Mouse (Mus musculus): ENCODE results near the gene Bach2.

Gene Bach2

DNA sequence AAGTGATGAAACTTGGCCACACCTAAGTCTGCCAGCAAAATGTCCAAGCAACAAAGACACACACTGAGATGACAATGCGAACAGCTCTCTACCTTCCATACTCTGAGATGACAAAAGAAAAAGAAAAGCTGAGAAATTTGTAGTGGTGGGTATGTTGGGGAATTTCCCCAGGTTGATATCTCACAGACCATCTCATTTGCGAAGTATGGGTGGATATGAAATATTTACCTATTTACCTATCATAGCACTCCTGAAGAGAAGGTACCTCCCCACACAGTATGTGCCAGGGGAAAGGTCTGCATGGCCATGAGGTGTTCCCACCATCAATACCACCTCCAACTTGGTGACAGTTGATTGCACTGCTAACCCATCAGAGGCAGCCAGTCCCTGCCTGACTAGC is 13.4 kb upstream of the Bach2 start:
- no peak for DNase-seq (ENCODE audit: low spot score)

DNA sequence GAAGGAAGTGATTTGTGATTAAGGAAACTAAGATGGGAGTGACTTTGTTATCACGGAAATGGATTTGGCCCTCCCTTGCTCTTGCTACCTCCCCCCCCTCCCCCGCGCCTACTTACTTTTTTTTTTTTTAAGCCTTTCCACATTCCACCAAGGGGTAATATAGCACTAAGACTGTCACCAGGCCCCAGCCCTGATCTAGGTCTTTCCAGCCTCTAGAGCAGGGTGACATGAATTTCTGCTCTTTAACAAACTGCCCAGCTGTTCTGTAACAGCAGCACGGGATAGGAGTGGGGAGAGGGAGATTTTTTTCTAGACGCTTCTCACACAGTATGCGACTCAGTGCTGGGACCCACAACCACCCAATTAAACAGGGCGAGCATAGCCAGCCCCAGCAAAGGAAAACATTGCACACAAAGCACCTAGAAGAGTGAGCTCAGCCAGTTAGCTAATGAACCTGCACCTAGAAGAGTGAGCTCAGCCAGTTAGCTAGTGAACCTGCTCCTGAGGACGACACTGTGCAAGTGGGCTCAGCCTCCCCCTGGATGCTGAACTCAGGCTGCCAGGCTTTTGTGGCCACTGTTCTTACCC is 10.5 kb upstream of the Bach2 start:
- DNase-seq (ENCODE audit: low spot score): no peak

- no peak for DNase-seq (ENCODE audit: low spot score)
Measured at GRCm38 (mm10) chr4:32229266-32229665, 9.3 kb upstream of the Bach2 start.

DNA sequence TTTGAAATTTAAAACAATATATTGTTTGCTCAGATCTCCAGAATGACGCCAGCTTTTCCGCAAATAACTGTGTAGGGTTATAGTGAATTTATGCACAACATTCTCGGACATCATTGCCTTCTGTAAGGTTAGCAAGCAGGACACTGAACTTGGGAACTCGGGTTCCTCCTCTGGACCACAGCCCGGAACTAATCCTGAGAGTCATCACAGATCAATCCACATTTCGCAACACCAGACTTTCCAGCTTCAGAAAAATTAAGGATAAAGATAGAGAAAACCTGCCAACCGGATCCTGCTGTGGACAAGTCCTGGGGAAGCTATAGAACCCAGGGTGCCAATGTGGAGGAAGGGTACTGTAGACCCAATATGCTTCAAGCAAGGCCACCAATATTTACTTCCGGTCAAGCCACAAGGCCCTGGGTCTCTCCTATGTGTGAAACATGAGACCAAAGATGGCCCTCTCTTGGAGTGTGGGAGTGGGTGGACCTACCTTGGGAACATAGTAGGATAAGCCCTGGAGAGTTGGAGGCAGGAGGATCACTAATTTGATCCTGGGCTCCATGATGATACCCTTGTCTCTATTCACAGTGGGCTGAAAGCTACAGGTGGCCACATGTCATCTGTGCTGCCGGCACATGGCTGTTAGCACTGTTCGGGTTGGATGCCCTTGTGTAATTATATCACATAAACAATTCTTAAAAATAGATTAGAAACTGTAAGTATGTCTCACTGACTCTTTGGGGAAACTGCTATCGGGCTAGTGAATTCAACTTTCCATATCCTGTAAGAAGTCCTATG is 7.1 kb upstream of the Bach2 start:
- no peak for DNase-seq (ENCODE audit: low spot score)

DNA sequence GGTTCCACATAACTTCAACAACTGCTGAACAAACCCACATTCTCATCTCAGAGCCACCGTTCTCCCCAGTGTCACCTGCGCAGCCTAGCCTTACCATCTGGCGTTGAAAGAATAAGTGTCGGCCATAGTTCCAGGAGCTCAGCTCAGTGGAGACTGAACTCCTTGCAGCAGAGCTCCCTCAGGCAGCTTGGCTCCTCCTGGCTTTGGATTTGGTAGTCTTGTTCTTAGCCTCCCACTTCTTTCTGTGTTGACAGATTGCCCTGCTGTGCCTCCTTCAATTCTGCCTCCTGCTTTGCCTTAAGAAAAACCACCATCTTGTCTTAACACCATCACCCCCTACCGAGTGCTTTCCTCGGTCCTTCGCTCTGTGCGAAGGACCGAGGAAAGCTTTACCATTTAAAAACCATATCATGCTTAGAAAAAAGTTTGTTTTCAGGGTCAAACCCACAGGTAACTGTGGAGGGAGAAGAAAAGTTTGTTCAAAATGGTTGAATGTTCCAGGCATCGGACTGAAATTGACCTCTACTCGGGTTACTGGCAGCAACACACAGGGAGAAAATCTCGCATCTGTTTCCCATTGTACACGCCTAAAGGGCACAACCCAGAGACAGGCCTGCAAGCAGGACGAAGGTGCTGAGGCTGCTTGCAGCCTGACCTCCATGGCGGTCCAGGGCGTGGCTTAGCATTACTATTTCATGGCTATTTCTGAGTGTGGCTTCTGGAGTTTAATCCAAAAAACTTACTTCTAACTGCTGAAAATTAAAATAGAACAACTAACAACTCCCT is 2.5 kb upstream of the Bach2 start:
- DNase-seq (ENCODE audit: low spot score): peak; percentile 78

- peak; percentile 75 for DNase-seq (ENCODE audit: low spot score)
Measured at GRCm38 (mm10) chr4:32238921-32239748, 531 bp downstream of the Bach2 start.

DNA sequence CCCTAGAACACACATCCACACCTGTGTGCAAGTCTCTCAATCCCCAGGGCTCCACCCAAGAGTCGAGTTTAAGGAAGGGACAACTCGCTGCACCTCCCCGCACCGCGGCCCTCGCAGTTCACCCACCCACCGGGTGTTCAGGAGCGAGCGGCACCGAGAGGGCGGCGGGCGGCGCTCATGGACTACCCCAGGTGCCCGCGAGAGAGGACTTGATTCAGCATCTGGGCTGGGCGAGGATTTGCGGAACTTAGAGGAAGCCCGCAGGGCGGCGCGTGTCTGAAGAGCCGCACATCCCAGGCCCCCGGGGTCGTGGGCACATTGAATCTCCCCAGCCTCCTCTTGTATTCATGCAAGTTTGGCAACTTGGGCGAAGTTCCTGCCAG is 1.1 kb downstream of the Bach2 start:
- peak; percentile 77 for DNase-seq (ENCODE audit: low spot score)

DNA sequence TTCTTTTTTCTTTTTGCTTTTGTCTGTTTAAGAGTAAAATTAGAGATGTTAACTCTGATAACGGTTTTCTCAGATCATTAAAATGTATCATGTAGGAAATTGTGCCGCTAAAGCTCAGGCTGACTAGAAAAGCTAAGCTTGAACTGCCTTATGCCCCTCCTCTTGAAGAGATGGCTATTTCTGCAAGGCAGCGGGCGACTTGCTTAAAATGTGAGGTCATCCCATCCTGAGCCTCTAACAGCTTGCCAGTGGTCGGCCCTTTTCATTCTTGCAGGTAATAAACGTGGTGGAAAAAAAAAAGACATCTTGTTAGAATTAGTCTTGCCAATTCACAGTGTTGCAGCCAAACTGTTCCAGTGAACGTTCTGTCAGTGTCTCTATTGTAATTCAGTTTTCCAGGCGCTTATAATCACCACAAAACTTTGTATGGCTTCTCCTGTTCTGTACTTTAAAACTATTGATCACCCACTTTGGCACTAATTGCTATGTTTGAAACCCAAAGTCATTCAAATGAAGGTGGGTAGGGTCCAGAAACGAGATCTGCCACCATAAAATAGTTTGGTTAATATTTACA is 1.9 kb downstream of the Bach2 start:
- no peak for DNase-seq (ENCODE audit: low spot score)

DNA sequence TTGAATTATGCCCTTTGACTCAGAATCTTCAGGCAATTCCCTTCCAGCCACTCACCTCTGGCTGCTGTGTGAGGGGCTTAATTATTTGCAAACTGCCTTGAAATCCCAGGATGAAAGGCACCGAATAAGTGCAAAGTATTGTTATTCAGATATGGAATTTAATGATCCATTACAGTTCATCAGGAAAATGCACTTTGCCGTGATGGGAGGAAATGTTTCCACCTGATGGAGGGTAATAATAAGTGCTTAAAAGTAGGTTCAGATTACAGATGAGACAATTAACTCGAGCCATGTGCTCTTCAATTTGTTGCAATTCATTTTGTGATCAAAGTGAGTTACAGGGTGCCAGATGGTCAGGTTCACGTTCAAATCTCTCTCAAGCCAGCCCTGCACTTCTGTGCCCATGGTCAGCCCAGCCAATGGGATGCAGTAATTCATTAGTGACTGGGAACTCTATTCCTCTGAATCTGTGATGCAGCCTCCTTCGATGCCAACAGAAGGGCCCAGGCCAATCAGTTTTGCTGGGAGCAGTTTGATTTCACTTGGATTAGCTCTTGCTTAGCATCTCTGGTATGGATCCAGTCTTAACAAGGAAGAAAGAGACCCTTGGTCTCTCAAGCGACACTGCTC is 2.9 kb downstream of the Bach2 start:
- DNase-seq (ENCODE audit: low spot score): no peak

- DNase-seq (ENCODE audit: low spot score): no peak
Measured at GRCm38 (mm10) chr4:32242122-32242615, 3.6 kb downstream of the Bach2 start.

- DNase-seq (ENCODE audit: low spot score): peak; percentile 77
Measured at GRCm38 (mm10) chr4:32243458-32243857, 4.9 kb downstream of the Bach2 start.

GRCm38 (mm10) chr4:32244092-32244745 is 5.6 kb downstream of the Bach2 start:
- DNase-seq (ENCODE audit: low spot score): peak; percentile 45

- no peak for DNase-seq (ENCODE audit: low spot score)
Measured at GRCm38 (mm10) chr4:32245586-32245985, 7.0 kb downstream of the Bach2 start.

GRCm38 (mm10) chr4:32246020-32246419 is 7.4 kb downstream of the Bach2 start:
- DNase-seq (ENCODE audit: low spot score): no peak

DNA sequence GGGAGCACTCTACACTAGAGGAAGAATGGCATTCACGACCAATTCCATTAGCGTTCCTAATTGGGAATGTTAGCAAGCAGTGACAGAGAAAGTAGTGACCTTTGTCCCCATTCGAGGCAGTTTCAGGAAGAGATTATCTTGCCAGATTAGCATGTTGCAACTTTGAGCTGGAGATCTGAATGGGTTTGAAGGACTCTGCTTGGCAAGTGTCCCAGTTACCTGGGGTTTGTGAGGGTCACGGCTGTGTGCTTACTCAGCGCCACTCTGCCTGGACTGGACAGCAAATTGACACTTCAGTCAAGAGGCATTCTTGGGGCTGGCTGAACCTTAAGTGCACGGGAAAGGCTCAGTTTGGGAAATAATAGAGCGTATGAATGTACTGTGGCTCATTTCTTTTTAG is 8.2 kb downstream of the Bach2 start:
- DNase-seq (ENCODE audit: low spot score): peak; percentile 49

- DNase-seq (ENCODE audit: low spot score): no peak
Measured at GRCm38 (mm10) chr4:32247463-32248113, 9.0 kb downstream of the Bach2 start.

GRCm38 (mm10) chr4:32248236-32248635 is 9.6 kb downstream of the Bach2 start:
- peak; percentile 84 for DNase-seq (ENCODE audit: low spot score)

- no peak for DNase-seq (ENCODE audit: low spot score)
Measured at GRCm38 (mm10) chr4:32248990-32249393, 10.4 kb downstream of the Bach2 start.

- no peak for DNase-seq (ENCODE audit: low spot score)
Measured at GRCm38 (mm10) chr4:32249748-32250332, 11.2 kb downstream of the Bach2 start.

Data from embryo, embryonic 10 days (tissue).